Mouse (Mus musculus) kidney, embryonic 16.5 days (tissue): ENCODE results near the gene Gm16451. TPM values are rescaled to one million over a fixed set of nuclear protein-coding genes. Genes with fewer than 3 reads are reported as not detected.
"Not testable (repeated sequence)": the region's sequence is repeated elsewhere in the genome, so short reads cannot be mapped to it uniquely, and the experiment has no call there.

ENCODE experiments used
- ATAC-seq: fragments of 200-750 bp; cut with Nextera tagmentation; 2 replicates; pipeline ENCODE4 v1.8.0; 2017; ENCODE audit warnings: moderate TSS enrichment; ENCODE audit not compliant: low FRiP score, low TSS enrichment
- H3K27ac ChIP-seq: fragments of 300-500 bp; sonication (generic); 2 replicates; pipeline ENCODE4 v1.5.1; 2014; ENCODE audit warnings: low read length
- H3K27me3 ChIP-seq: fragments of 300-500 bp; sonication (generic); 2 replicates; pipeline ENCODE4 v1.6.1; 2014; ENCODE audit warnings: low read length, control low read depth, mixed read lengths; ENCODE audit not compliant: insufficient read depth
- H3K36me3 ChIP-seq: fragments of 300-500 bp; sonication (generic); 2 replicates; pipeline ENCODE4 v1.6.1; 2014; ENCODE audit warnings: low read length, control low read depth, mixed read lengths; ENCODE audit not compliant: insufficient read depth
- H3K4me1 ChIP-seq: fragments of 300-500 bp; sonication (generic); 2 replicates; pipeline ENCODE4 v1.6.1; 2014; ENCODE audit warnings: low read length, control low read depth, mixed read lengths; ENCODE audit not compliant: insufficient read depth
- H3K4me2 ChIP-seq: fragments of 300-500 bp; sonication (generic); replicated peaks from 2 replicates; pipeline ENCODE4 v1.6.1; 2014; ENCODE audit warnings: low read depth, low read length
- H3K4me3 ChIP-seq: fragments of 300-500 bp; sonication (generic); 2 replicates; pipeline ENCODE4 v1.5.1; 2014; ENCODE audit warnings: mild to moderate bottlenecking, low read length
- H3K9ac ChIP-seq: fragments of 300-500 bp; sonication (generic); replicated peaks from 2 replicates; pipeline ENCODE4 v1.6.1; 2014; ENCODE audit warnings: low read length
- H3K9me3 ChIP-seq: fragments of 300-500 bp; sonication (generic); 2 replicates; pipeline ENCODE4 v1.6.1; 2016; ENCODE audit warnings: low read length, control low read depth
- WGBS: fragments of 180-500 bp; shearing (Covaris S2); extraction: QIAGEN DNeasy Blood & Tissue Kit; methylation state at CpG from one replicate; pipeline ENCODE4 v1.1.7; 2014; 5-methylcytosine and 5-hydroxymethylcytosine counted together
- polyA plus RNA-seq: library from polyadenylated mRNA; unstranded; fragments of >200 nt; fragmentation: Nextera tagmentation; extraction: Ambion mirVana; gene quantifications from 2 replicates; pipeline ENCODE4 v1.2.1, GENCODE M21; 2015

Gene Gm16451
- polyA plus RNA-seq = not detected in 2 replicates

GRCm38 (mm10) chr7:22118145-22118544, at the start of gene Gm16451:
Gene Gm16451 (minus strand): TSS chr7:22118245.
- not testable (repeated sequence) for ATAC-seq, H3K4me2 ChIP-seq, H3K27ac ChIP-seq, H3K4me3 ChIP-seq, H3K9ac ChIP-seq, H3K36me3 ChIP-seq, H3K4me1 ChIP-seq, H3K9me3 ChIP-seq, H3K27me3 ChIP-seq
- WGBS = no CpG with 5 or more reads among the region's 2 CpGs

GRCm38 (mm10) chr7:22163935-22164334, 45.9 kb upstream of the Gm16451 start, which contains the start of gene Vmn1r142:
Gene Vmn1r142 (minus strand): TSS chr7:22164035.
- H3K4me3 ChIP-seq, ATAC-seq, H3K4me2 ChIP-seq, H3K36me3 ChIP-seq, H3K9ac ChIP-seq, H3K27ac ChIP-seq, H3K27me3 ChIP-seq, H3K9me3 ChIP-seq, H3K4me1 ChIP-seq: not testable (repeated sequence)
- WGBS = no CpG with 5 or more reads among the region's 3 CpGs

GRCm38 (mm10) chr7:22134641-22135040, 16.6 kb upstream of the Gm16451 start, which contains the start of gene Gm10666:
Gene Gm10666 (minus strand): TSS chr7:22134741.
- not testable (repeated sequence) for H3K36me3 ChIP-seq, H3K4me3 ChIP-seq, H3K4me1 ChIP-seq, ATAC-seq, H3K9me3 ChIP-seq, H3K27ac ChIP-seq, H3K4me2 ChIP-seq, H3K27me3 ChIP-seq, H3K9ac ChIP-seq
- WGBS = no CpG with 5 or more reads among the region's 5 CpGs

DNA sequence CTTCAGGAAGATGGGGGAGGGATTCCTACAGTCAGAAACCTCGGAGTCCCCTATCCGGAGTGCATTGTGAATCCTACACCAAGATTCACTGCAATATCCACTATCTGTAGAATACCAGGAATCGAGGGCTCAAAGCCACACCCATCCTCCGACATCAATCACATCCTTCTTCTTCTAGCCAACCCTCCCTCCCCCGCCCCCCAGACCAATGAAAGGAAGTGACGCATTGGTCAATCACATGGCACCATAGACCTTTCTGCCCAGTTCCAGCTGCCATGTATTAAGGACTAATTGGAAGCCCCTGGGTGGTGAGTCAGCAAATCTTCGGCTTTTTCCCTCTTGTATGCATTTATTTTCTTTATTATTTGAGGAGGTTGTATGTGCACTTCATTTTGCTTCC, 49.3 kb downstream of the Gm16451 start, which contains the start of gene Vmn1r139:
Gene Vmn1r139, plus strand, starts transcription at position 301 of the 400 bp plus-strand sequence.
- no CpG with 5 or more reads among the region's 7 CpGs for WGBS
- H3K36me3 ChIP-seq, H3K4me3 ChIP-seq: not testable (repeated sequence)

More for the DNA sequence above, 49.3 kb downstream of the Gm16451 start, which contains the start of gene Vmn1r139:
- H3K4me1 ChIP-seq, H3K4me2 ChIP-seq, ATAC-seq, H3K27me3 ChIP-seq, H3K27ac ChIP-seq, H3K9ac ChIP-seq, H3K9me3 ChIP-seq: not testable (repeated sequence)

Other genes with a start within 250 kb of the Gm16451 start
- not detected in 2 replicates for gene Gm5891, start 197.0 kb downstream of the Gm16451 start, polyA plus RNA-seq
- gene Vmn1r137, start 123.7 kb downstream of the Gm16451 start, polyA plus RNA-seq = not detected in 2 replicates
- not detected in 2 replicates for gene Vmn1r138, start 89.3 kb downstream of the Gm16451 start, polyA plus RNA-seq
- gene Gm6176, start 61.9 kb downstream of the Gm16451 start, polyA plus RNA-seq = not detected in 2 replicates
- not detected in 2 replicates for gene Vmn1r139, start 49.2 kb downstream of the Gm16451 start, polyA plus RNA-seq
- gene Gm10666, start 16.5 kb upstream of the Gm16451 start, polyA plus RNA-seq = not detected in 2 replicates
- not detected in 2 replicates for gene Vmn1r142, start 45.8 kb upstream of the Gm16451 start, polyA plus RNA-seq
- gene Vmn1r143, start 71.1 kb upstream of the Gm16451 start, polyA plus RNA-seq = not detected in 2 replicates
- not detected in 2 replicates for gene Gm8653, start 83.0 kb upstream of the Gm16451 start, polyA plus RNA-seq
- gene Gm8453, start 111.2 kb upstream of the Gm16451 start, polyA plus RNA-seq = not detected in 2 replicates
- not detected in 2 replicates for gene Gm4187, start 211.5 kb upstream of the Gm16451 start, polyA plus RNA-seq